Mouse (Mus musculus) common myeloid progenitor, adult 5-6 weeks (primary cell): Measurements from ENCODE around the gene Sult4a1. TPM values are rescaled to one million over a fixed set of nuclear protein-coding genes. Genes with fewer than 3 reads are reported as not detected.
"Not testable (repeated sequence)": the region's sequence is repeated elsewhere in the genome, so short reads cannot be mapped to it uniquely, and the experiment has no call there.

Experiments used
- ATAC-seq: replicated peaks from 2 replicates; pipeline ENCODE4 v1.8.0; 2016; ENCODE audit warnings: low read depth, mild to moderate bottlenecking, moderate TSS enrichment, inconsistent platforms; ENCODE audit not compliant: poor library complexity, severe bottlenecking
- total RNA-seq: library from RNA; stranded (forward); fragments of 200-1000, 187-1606 nt; gene quantifications from 2 replicates; pipeline ENCODE4 v1.2.3, GENCODE M21; 2017

Gene Sult4a1
- total RNA-seq, 1 experiment from 2014 or later: not detected

DNA sequence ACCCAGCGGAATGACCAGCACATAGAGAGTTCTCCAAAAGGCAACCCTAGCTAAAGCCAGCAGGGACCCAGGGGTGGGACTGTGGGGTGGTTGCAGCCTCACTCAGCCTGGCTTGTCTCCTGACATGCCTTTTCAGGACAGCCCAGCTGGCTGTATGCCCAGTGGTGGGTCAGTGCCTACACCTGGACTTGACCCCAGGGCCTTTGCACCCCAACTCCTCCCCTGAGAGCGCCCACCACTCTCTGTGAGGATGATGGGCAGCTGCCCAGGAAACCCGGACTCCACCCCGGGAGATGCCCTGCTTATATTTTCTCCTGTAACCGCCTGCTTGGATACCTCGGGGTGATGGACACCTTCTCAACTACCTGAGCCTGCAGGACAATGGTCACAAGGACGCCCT, 928 bp downstream of the Sult4a1 start:
- no peak for ATAC-seq

- ATAC-seq: not testable (repeated sequence)
Measured at GRCm38 (mm10) chr15:84097536-84097935, 8.0 kb downstream of the Sult4a1 start.

DNA sequence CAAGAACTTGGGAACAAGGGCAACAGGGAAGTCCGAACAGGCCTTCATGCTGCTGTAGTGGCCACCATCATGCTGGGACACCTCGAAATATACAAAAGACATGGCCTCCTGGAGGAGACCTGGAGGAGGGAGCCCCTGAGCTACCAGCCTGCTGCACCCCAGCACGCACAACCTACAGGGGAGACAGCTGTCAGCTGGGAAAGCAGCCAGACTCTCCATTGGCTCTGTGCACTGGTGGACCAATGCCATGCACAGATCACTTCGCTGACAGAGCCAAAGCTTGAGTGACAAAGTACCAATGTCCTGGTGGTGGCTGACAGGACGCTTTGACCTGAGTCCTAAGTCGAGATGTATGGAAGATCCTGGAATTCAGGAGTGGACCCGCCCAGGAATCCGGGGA, 9.5 kb downstream of the Sult4a1 start:
- no peak for ATAC-seq

DNA sequence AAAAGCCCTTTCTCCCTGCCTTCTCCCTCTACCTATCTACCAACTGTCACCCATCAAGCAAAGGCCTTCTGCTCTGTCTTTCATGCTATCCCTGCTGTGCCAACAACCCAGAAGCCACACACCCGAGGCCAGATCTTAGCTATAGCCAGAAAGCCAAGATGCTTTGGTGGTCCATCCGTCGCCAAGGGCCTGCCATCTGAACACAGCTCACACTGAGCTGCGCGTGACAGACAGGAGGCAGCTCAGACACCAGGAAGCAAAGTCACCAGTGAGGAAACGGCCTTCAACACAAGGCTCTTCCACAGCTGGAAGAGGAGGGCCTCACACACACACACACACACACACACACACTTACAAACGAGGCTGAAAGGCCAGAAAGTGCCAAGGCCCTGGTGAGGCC, 10.6 kb downstream of the Sult4a1 start:
- ATAC-seq: no peak

DNA sequence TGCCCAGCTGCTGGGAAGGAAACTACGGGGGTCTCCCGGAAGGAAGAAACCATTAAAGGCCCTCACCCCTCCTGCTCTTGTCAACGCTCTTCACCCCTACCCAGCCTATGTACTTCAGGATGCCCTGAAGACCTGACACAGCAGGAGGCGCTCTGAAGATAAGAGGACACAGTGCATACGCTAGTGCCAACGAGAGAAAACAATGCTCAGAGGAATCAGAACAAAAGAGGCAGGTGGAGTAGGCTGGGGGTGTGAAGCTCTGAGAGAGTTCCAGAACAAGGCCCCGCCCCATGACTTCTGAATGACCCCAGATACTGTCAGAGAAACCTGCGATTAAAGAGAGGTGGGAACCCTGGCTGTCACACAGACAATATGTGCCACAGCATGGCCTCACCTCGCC, 18.8 kb downstream of the Sult4a1 start:
- ATAC-seq: no peak

DNA sequence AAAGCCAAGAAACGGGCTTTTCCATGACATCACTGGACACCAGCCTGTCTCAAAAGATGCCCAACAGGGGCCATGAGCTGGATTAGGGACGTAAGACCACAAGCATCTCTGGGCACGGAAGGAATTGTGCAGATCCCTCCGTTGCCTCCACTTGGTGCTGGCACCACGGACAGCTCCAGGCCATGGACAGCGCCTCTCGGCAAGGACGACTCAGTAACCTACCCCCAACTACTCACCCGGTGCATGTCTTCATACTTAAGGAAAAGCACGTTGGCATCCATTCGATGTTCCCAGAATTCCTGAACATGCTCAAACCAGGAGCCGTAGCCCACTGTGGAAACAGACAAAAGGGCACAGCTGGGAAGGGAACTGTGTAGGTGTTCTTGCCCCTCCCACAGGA, 19.2 kb downstream of the Sult4a1 start:
- no peak for ATAC-seq

DNA sequence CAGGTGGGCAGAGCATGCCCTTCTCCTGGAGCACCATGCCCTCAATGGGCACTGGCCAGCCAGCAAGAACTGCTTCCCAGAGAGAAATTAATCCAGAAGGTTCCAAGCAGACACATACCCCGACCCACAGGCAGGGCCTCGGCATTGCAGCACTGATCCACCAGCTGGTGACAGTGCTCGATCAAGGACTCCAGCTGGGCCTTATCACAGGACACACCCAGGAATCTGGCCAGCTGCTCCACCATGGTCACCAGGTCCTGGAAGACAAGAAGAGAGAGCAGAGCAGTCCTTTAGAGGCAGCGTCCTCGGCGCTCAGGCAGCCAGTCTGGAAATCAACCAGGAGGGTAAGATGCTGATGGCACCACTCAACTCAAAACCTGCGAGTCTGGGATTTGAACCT, 25.5 kb downstream of the Sult4a1 start:
- no peak for ATAC-seq

DNA sequence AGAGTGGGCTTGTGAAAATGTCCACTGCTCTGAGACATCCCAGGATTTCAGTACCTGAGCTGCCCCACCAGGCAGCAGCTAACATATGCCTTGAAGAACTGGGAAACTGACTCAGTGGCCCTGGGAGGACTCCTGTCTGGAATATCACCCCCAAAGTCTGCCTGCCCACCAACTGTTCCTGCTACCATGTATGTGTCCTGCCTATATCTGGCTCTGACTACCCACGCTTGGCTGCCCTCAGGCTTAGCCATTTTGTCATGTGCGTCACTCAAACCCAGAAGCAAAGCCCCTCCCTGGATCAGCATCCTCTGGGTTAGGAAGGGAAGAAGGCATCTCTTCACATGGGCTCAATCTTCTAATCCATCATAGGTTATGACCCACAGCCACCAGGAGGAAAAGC, 26.0 kb downstream of the Sult4a1 start:
- ATAC-seq: no peak

DNA sequence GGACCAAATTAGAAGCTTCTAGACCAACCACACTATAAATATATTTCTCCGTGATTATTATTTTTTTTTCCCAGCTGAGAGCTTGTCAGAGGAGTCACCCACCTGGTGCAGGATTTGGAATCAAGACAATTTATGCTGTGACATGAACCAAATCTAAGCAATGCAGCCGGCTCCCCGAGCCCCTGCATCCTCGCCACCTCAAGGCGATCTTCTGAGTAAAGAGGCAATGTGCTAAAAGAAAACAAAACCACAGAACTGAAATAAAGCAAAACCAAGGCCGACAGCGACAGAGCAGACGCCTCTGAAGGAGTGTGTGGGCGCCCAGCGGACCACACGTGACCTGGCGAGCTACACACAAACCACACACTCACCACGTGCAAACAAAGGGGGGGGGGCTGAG, 26.9 kb downstream of the Sult4a1 start:
- ATAC-seq: no peak

- no peak for ATAC-seq
Measured at GRCm38 (mm10) chr15:84077151-84077550, 28.4 kb downstream of the Sult4a1 start.

- no peak; the same call in 1 of the 2 replicates for ATAC-seq
Measured at GRCm38 (mm10) chr15:84074705-84075185, 30.8 kb downstream of the Sult4a1 start.

GRCm38 (mm10) chr15:84073911-84074704, 31.4 kb downstream of the Sult4a1 start:
- peak; percentile 55; the same call in 1 of the 2 replicates for ATAC-seq

- ATAC-seq: no peak
Measured at GRCm38 (mm10) chr15:84073058-84073457, 32.5 kb downstream of the Sult4a1 start.

DNA sequence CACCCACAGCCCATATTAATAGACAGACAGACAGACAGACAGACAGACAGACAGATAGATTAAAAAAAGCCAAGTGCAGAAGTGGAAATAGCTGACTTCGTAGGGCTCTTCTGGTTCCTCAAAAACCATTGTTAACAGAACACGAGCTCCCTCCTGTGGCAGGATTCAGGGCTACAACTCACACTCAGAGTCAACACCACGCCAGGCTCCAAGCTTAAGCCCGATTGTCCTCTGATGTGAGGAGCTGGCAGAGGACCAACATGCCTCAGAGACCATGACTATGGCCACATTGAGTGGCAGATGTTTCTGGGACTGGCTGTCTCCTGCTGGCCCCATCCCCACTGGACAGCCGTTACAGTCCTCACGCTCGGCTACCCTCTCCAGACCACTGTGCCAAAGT, 33.3 kb downstream of the Sult4a1 start:
- ATAC-seq: peak; percentile 73

DNA sequence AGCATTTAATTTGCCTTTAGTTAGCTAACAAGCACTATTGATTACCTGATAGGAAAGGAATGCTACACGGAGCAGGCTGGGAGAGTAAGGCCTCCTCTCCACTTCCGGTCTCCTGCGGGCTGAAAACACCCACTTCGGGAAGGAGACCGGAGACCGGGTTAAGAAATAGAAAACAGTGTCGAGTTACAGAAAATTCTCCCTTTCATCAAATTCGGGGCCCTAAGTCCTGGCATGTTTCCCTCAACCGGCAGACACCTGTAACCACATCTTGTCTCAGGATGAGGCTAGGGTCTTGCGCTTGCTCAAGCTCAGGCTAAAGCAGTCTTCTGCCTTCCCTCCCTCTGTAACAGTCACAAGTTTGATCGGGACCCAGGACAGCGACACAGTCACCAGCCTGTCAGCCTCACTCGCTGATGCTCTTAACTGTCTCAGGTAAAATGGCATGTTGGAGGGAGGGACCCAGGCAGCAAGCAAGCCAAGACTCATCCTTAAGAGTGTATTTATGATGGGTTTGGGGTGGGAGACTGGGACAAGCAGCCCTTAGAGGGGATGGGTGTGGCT, 35.4 kb downstream of the Sult4a1 start:
- no peak for ATAC-seq

- ATAC-seq: no peak
Measured at GRCm38 (mm10) chr15:84069455-84070050, 36.0 kb downstream of the Sult4a1 start.

DNA sequence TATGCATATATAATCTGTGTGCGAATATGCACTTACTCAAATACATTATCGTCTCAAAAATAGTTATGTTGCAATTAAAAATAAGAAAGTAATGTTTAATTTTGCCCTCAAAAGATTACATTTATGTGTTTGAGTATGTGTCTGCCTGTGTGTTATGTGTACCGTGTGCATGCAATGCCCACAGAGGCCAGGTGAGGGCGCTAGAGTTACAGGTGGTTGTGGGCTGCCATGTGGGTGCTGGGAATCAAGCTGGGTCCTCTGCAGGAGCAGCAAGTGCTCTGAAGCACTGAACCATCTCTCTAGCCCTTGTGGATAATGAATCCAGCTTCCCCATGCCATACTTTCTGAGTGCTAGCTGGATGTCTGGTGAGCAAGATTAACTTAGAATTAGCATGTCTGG, 39.9 kb downstream of the Sult4a1 start:
- no peak for ATAC-seq

- ATAC-seq: no peak
Measured at GRCm38 (mm10) chr15:84065140-84065539, 40.4 kb downstream of the Sult4a1 start, which contains the start of gene Efcab6. TSS of gene Efcab6 (minus strand) at chr15:84065379.

- no peak for ATAC-seq
Measured at GRCm38 (mm10) chr15:84058841-84059240, 46.7 kb downstream of the Sult4a1 start.

- no peak for ATAC-seq
Measured at GRCm38 (mm10) chr15:84056083-84056482, 49.5 kb downstream of the Sult4a1 start.

DNA sequence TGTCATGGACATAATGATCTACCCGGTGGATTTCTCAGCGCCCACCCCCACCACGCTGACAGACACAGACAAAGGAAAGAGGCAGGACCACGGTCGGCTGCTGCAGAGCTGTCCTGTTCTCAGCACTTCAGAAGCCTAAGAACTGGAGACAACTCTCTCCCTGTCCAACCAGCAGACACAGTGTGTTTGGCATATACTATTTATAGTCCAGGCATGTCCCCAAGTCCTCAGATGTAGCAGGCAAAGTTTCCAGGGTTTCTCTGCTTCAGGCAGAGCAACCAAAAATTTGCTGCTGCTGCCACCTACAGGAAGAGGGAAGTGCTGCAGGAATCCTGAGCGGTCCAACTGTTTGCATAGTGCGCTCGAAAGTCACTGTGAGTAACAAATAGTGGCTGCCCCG, 51.7 kb downstream of the Sult4a1 start:
- peak; percentile 69; the same call in 1 of the 2 replicates for ATAC-seq
